Mouse (Mus musculus): ENCODE data around the gene Igf2bp3. TPM values are rescaled to one million over a fixed set of nuclear protein-coding genes. Genes with fewer than 3 reads are reported as not detected.

Gene Igf2bp3
- polyA plus RNA-seq, 1 experiment from 2014 or later: 68.6 TPM

- no peak overlapping the region for H3K4me3 ChIP-seq
These were observed 26.8 kb upstream of the Igf2bp3 start for GRCm38 (mm10) chr6:49241562-49241961.

GRCm38 (mm10) chr6:49236331-49236730 is 21.6 kb upstream of the Igf2bp3 start:
- no peaks in the 10 kb centered on the region for H3K9me3 ChIP-seq (replicated peaks)
- no peak overlapping the region for H3K27ac ChIP-seq (ENCODE audit: poor library complexity, severe bottlenecking)
- H3K4me2 ChIP-seq: no peak overlapping the region
- peak; percentile 100 for ATAC-seq (ENCODE audit: insufficient number of reproducible peaks, low FRiP score)
- H3K27me3 ChIP-seq (replicated peaks): no peaks in the 10 kb centered on the region
- 60% methylated on average over 9 of the region's 9 CpGs for WGBS
- H3K4me1 ChIP-seq (replicated peaks): no peaks in the 10 kb centered on the region
- no peak overlapping the region for H3K4me3 ChIP-seq
- no peak overlapping the region for H3K9ac ChIP-seq
- peaks cover 2% of the 10 kb centered on the region; the same call in 1 of the 2 replicates for H3K36me3 ChIP-seq

More at GRCm38 (mm10) chr6:49241562-49241961, 26.8 kb upstream of the Igf2bp3 start:
- ATAC-seq (ENCODE audit: insufficient number of reproducible peaks, low FRiP score): no peak
- Histone ChIP-seq H3K4me1 (replicated peaks) (no peaks in the 10 kb centered on the region), H3K27me3 (replicated peaks) (no peaks in the 10 kb centered on the region), H3K27ac (ENCODE audit: poor library complexity, severe bottlenecking) (no peak overlapping the region), H3K9ac (no peak overlapping the region), H3K4me2 (no peak overlapping the region), H3K9me3 (replicated peaks) (no peaks in the 10 kb centered on the region), H3K36me3 (peaks cover 47% of the 10 kb centered on the region)
- WGBS: 86% methylated on average over 1 of the region's 1 CpGs

- 53% methylated on average over 4 of the region's 4 CpGs for WGBS
These were observed 18.6 kb upstream of the Igf2bp3 start for GRCm38 (mm10) chr6:49233356-49233755.

DNA sequence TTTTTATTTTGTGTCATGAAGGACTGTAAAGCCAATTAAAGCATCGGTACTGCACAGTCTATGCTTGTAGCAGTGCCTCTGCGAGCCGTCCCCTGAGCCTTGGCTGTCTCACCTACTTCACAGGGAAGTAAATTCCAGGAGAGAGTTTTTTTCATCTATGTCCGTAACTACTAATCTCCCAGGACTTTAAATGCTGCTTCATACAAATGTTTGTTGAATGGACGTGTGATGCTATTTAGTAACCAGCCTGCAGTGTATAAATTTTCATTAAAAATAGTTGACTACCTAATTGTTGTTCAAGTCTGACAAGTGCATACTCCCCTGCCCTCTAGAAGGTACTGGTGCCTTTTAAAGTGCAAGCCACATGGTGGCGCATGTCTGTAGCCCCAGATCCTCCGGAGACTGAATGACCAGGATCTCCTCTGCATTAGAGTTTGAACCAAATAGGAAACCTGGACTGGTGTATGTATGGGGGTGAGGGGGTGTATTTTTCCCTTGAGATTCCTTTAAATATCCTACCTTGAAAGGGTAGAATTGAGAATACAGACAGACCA is 13.4 kb upstream of the Igf2bp3 start:
- peaks cover 19% of the 10 kb centered on the region for H3K4me1 ChIP-seq (replicated peaks)
- H3K27ac ChIP-seq (ENCODE audit: poor library complexity, severe bottlenecking): no peak overlapping the region
- ATAC-seq (ENCODE audit: insufficient number of reproducible peaks, low FRiP score): no peak
- H3K9me3 ChIP-seq (replicated peaks): no peaks in the 10 kb centered on the region
- no peaks in the 10 kb centered on the region for H3K27me3 ChIP-seq (replicated peaks)
- 14% methylated on average over 7 of the region's 7 CpGs for WGBS
- H3K4me2 ChIP-seq: peak overlapping the region; percentile 33
- no peaks in the 10 kb centered on the region for H3K36me3 ChIP-seq
- no peak overlapping the region for H3K4me3 ChIP-seq
- no peak overlapping the region for H3K9ac ChIP-seq

More at GRCm38 (mm10) chr6:49233356-49233755, 18.6 kb upstream of the Igf2bp3 start:
- ATAC-seq (ENCODE audit: insufficient number of reproducible peaks, low FRiP score): no peak
- Histone ChIP-seq H3K9ac (no peak overlapping the region), H3K4me3 (no peak overlapping the region), H3K9me3 (replicated peaks) (no peaks in the 10 kb centered on the region), H3K4me2 (no peak overlapping the region), H3K36me3 (no peaks in the 10 kb centered on the region), H3K4me1 (replicated peaks) (0 out of 2 replicates have a peak, but pooled peaks cover 3% of the 10 kb centered on the region), H3K27me3 (replicated peaks) (no peaks in the 10 kb centered on the region), H3K27ac (ENCODE audit: poor library complexity, severe bottlenecking) (no peak overlapping the region)

- no peak for ATAC-seq (ENCODE audit: insufficient number of reproducible peaks, low FRiP score)
- no peaks in the 10 kb centered on the region for H3K27me3 ChIP-seq (replicated peaks)
- peak overlapping the region; percentile 55 for H3K4me2 ChIP-seq
- H3K4me3 ChIP-seq: 0 out of 2 replicates have a peak overlapping the region, but pooled peaks have one; percentile 4
- H3K9ac ChIP-seq: no peak overlapping the region
- H3K27ac ChIP-seq (ENCODE audit: poor library complexity, severe bottlenecking): no peak overlapping the region
- WGBS: 8% methylated on average over 15 of the region's 15 CpGs
- H3K36me3 ChIP-seq: no peaks in the 10 kb centered on the region
- H3K9me3 ChIP-seq (replicated peaks): no peaks in the 10 kb centered on the region
- peaks cover 19% of the 10 kb centered on the region for H3K4me1 ChIP-seq (replicated peaks)
These were observed 12.5 kb upstream of the Igf2bp3 start for GRCm38 (mm10) chr6:49227184-49227735.

- 84% methylated on average over 3 of the region's 3 CpGs for WGBS
- H3K36me3 ChIP-seq: no peaks in the 10 kb centered on the region
- no peak overlapping the region for H3K27ac ChIP-seq (ENCODE audit: poor library complexity, severe bottlenecking)
- no peaks in the 10 kb centered on the region for H3K27me3 ChIP-seq (replicated peaks)
- no peak overlapping the region for H3K4me3 ChIP-seq
- H3K4me1 ChIP-seq (replicated peaks): peaks cover 22% of the 10 kb centered on the region
- no peak for ATAC-seq (ENCODE audit: insufficient number of reproducible peaks, low FRiP score)
- H3K9me3 ChIP-seq (replicated peaks): no peaks in the 10 kb centered on the region
- H3K4me2 ChIP-seq: no peak overlapping the region
- no peak overlapping the region for H3K9ac ChIP-seq
These were observed 11.0 kb upstream of the Igf2bp3 start for GRCm38 (mm10) chr6:49225728-49226123.

DNA sequence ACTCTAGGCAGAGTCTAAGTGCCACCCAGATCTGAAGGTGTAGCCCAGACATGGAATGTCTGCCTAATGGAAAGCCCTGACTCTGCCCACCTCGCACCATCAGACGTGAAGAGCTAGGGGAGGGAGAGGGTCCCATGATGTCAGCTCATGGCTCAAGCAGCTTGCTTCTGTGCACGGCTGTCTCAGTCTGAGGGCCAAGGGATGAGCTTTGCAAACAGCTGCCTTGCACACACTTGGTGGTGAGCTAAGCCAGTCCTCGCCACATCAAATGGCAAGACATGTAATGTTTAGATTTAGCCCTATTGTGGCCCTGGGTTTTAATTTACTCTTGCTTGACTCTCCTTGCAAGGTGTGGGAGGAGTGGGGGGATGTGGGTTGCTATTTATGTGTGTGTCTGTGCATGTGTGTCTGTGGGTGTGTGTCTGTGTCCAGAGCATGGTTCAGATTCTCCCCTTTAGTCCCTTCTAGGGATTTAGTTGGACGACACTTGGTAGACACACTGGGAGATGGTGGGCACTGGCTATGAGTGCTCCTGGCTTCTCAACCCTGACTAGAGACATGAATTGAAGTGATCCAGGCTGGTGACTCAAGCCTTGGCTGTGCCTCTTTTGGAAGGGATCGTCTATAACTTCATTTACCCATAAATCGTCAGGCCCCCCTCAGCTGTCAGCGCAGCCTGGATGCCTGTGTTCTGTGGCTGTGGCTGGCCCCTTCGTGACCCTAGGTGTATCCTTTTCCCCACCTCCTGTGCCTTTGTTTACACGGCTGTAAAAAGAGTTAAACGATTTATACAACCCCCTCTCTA is 10.4 kb upstream of the Igf2bp3 start:
- no peak for ATAC-seq (ENCODE audit: insufficient number of reproducible peaks, low FRiP score)
- Histone ChIP-seq H3K4me3 (no peak overlapping the region), H3K36me3 (no peaks in the 10 kb centered on the region), H3K9ac (no peak overlapping the region), H3K27me3 (replicated peaks) (no peaks in the 10 kb centered on the region), H3K9me3 (replicated peaks) (no peaks in the 10 kb centered on the region), H3K4me2 (no peak overlapping the region), H3K4me1 (replicated peaks) (peaks cover 22% of the 10 kb centered on the region), H3K27ac (ENCODE audit: poor library complexity, severe bottlenecking) (no peak overlapping the region)
- 61% methylated on average over 11 of the region's 11 CpGs for WGBS

GRCm38 (mm10) chr6:49221906-49222305 is 7.1 kb upstream of the Igf2bp3 start:
- Histone ChIP-seq H3K4me1 (replicated peaks) (peaks cover 15% of the 10 kb centered on the region), H3K9ac (peak overlapping the region; percentile 33; the same call in 1 of the 2 replicates), H3K4me2 (peak overlapping the region; percentile 49), H3K36me3 (no peaks in the 10 kb centered on the region), H3K4me3 (peak overlapping the region; percentile 4), H3K27me3 (replicated peaks) (no peaks in the 10 kb centered on the region), H3K9me3 (replicated peaks) (no peaks in the 10 kb centered on the region), H3K27ac (ENCODE audit: poor library complexity, severe bottlenecking) (no peak overlapping the region; the same call in 1 of the 2 replicates)
- no peak for ATAC-seq (ENCODE audit: insufficient number of reproducible peaks, low FRiP score)
- WGBS: under 1% methylated on average over 7 of the region's 7 CpGs

- Histone ChIP-seq H3K36me3 (no peaks in the 10 kb centered on the region), H3K4me3 (peak overlapping the region; percentile 30)
- 4% methylated on average over 16 of the region's 16 CpGs for WGBS
These were observed 5.3 kb upstream of the Igf2bp3 start for GRCm38 (mm10) chr6:49219920-49220604.

GRCm38 (mm10) chr6:49219001-49219560 is 4.3 kb upstream of the Igf2bp3 start:
- no peaks in the 10 kb centered on the region for H3K9me3 ChIP-seq (replicated peaks)
- H3K9ac ChIP-seq: no peak overlapping the region
- no peaks in the 10 kb centered on the region for H3K27me3 ChIP-seq (replicated peaks)
- no peaks in the 10 kb centered on the region for H3K36me3 ChIP-seq
- ATAC-seq (ENCODE audit: insufficient number of reproducible peaks, low FRiP score): no peak
- H3K27ac ChIP-seq (ENCODE audit: poor library complexity, severe bottlenecking): no peak overlapping the region
- H3K4me1 ChIP-seq (replicated peaks): peaks cover 6% of the 10 kb centered on the region; the same call in 1 of the 2 replicates
- H3K4me3 ChIP-seq: no peak overlapping the region
- H3K4me2 ChIP-seq: no peak overlapping the region
- WGBS: 18% methylated on average over 4 of the region's 4 CpGs

More at GRCm38 (mm10) chr6:49219920-49220604, 5.3 kb upstream of the Igf2bp3 start:
- H3K9ac ChIP-seq: peak overlapping the region; percentile 47
- no peaks in the 10 kb centered on the region for H3K9me3 ChIP-seq (replicated peaks)
- ATAC-seq (ENCODE audit: insufficient number of reproducible peaks, low FRiP score): no peak
- peaks cover 11% of the 10 kb centered on the region for H3K4me1 ChIP-seq (replicated peaks)
- peak overlapping the region; percentile 1; the same call in 1 of the 2 replicates for H3K27ac ChIP-seq (ENCODE audit: poor library complexity, severe bottlenecking)
- H3K27me3 ChIP-seq (replicated peaks): no peaks in the 10 kb centered on the region
- H3K4me2 ChIP-seq: peak overlapping the region; percentile 70

All from heart, embryonic 12.5 days (tissue).